Comparison of ENCODE assay signal across 10 mouse cellular contexts in genomic region chr19:53531416-53531815, GRCm38 (mm10). TPM values are rescaled to one million over a fixed set of nuclear protein-coding genes. Genes with fewer than 3 reads are reported as not detected.
A peak's percentile ranks its signal among the peaks of the same experiment; 100 is the strongest.
DNase-seq lines count a peak whose midpoint lies in the region; ATAC-seq and TF ChIP-seq lines count a peak whose summit lies in the region.
"Had no signal": no experiment of that assay in that cellular context is flagged by ENCODE, and none has a peak within 500 bp of the region (broad histone marks: within the 10 kb centered on the region; RNA-seq: fewer than 3 reads in every experiment).

No protein-coding gene starts in this region.

- H3K9ac ChIP-seq in liver, embryonic 12.5 days = no peak overlapping the region
- H3K9ac ChIP-seq: midbrain, embryonic 15.5 days had no signal

- no peaks in the 10 kb centered on the region for H3K9me3 ChIP-seq in liver, embryonic 12.5 days (replicated peaks)
- H3K9me3 ChIP-seq: midbrain, embryonic 15.5 days had no signal

- ATAC-seq in liver, embryonic 12.5 days = no peak
- ATAC-seq: forebrain, embryonic 14.5 days; midbrain, embryonic 15.5 days had no signal

- H3K4me2 ChIP-seq in liver, embryonic 12.5 days = peak overlapping the region; percentile 96
- H3K4me2 ChIP-seq: midbrain, embryonic 15.5 days had no signal

- peaks cover 44% of the 10 kb centered on the region for H3K4me1 ChIP-seq in liver, embryonic 12.5 days

- WGBS in liver, embryonic 12.5 days (ENCODE audit: insufficient replicate concordance) = 56% methylated on average over 10 of the region's 10 CpGs

- H3K4me3 ChIP-seq in layer of hippocampus, adult 2 months = peak overlapping the region; percentile 80; the same call in 1 of the 2 replicates
- no peak overlapping the region for H3K4me3 ChIP-seq in liver, embryonic 12.5 days
- H3K4me3 ChIP-seq: midbrain, embryonic 15.5 days had no signal

- no peak for TF ChIP-seq CTCF in layer of hippocampus, adult 2 months (conservative IDR thresholded peaks at IDR 0.05)

- H3K36me3 ChIP-seq in liver, embryonic 12.5 days = no peaks in the 10 kb centered on the region; the same call in none of the 2 replicates
- H3K36me3 ChIP-seq: midbrain, embryonic 15.5 days had no signal

- H3K27me3 ChIP-seq in liver, embryonic 12.5 days (replicated peaks) = peaks cover 57% of the 10 kb centered on the region

- peak overlapping the region; percentile 12; the same call in 1 of the 2 replicates for H3K27ac ChIP-seq in layer of hippocampus, adult 2 months
- H3K27ac ChIP-seq in liver, embryonic 12.5 days = no peak overlapping the region
- H3K27ac ChIP-seq: midbrain, embryonic 15.5 days had no signal

- peak; percentile 66 for DNase-seq in cerebellum, adult 11-12 months
- DNase-seq in cerebellum, adult 11 months = no peak
- no peak for DNase-seq in layer of hippocampus, adult 2 months (ENCODE audit: low spot score in 2 of 2)
- DNase-seq in layer of hippocampus, adult 8-10 months (ENCODE audit: low spot score in 2 of 2) = no peak
- peak; percentile 68 for DNase-seq in brain, adult 2 months (ENCODE audit: low read depth, low spot score)
- DNase-seq in ovary, postnatal 36 days (ENCODE audit: low spot score) = no peak
- DNase-seq in layer of hippocampus, postnatal 25 days (ENCODE audit: extremely low spot score in 1 of 2, low spot score in 1 of 2) = no peak

RNA-seq across cellular contexts. Expression of gene Dusp5, which starts 2.5 kb away (rescaled TPM):
- 10 to 100 TPM; 20.5 to 24.5 TPM for total RNA-seq in layer of hippocampus, adult 2 months (2021)
- total RNA-seq in layer of hippocampus, adult 8-10 months (2022) = 10 to 100 TPM; 22.1 to 32.6 (median 23.6) TPM
- 5.7 and 5.9 TPM in 2 replicates for polyA plus RNA-seq in liver, embryonic 12.5 days (2016; fragmentation: Nextera tagmentation; extraction: Ambion mirVana)
- total RNA-seq in layer of hippocampus, postnatal 25 days (2021) = 10 to 100 TPM; 19.6 to 23.9 TPM

RNA-seq across cellular contexts. Expression of gene Nutf2-ps1, which starts 57.5 kb away (rescaled TPM):
- 10 to 100 TPM; 23.6 to 36.0 TPM for total RNA-seq in layer of hippocampus, adult 2 months (2021)
- total RNA-seq in layer of hippocampus, adult 8-10 months (2022) = 10 to 100 TPM; 37.1 to 57.5 (median 47.8) TPM
- 289 and 313 TPM in 2 replicates for polyA plus RNA-seq in liver, embryonic 12.5 days (2016; fragmentation: Nextera tagmentation; extraction: Ambion mirVana)
- 10 to 100 TPM; 34.1 to 44.2 TPM for total RNA-seq in layer of hippocampus, postnatal 25 days (2021)

Comparison
In these comparisons a context has a peak if more than half of its experiments do, and no peak if none do; other contexts are left out.
1. DNase-seq: peak in cerebellum, adult 11-12 months (single experiment) and brain, adult 2 months (single experiment); none in cerebellum, adult 11 months (single experiment), layer of hippocampus, adult 2 months (0 of 2), layer of hippocampus, adult 8-10 months (0 of 2), ovary, postnatal 36 days (single experiment) and layer of hippocampus, postnatal 25 days (0 of 2).